Mouse (Mus musculus) Patski (cell line): ENCODE results near the gene Tdrd12. TPM values are rescaled to one million over a fixed set of nuclear protein-coding genes. Genes with fewer than 3 reads are reported as not detected.
"Not testable (repeated sequence)": the region's sequence is repeated elsewhere in the genome, so short reads cannot be mapped to it uniquely, and the experiment has no call there.

Experiments used
- ATAC-seq: fragments of 100-300 bp; one replicate; pipeline ENCODE4 v1.8.0; 2021
- CTCF ChIA-PET: fragments of 350-600 bp; sonication (Branson Sonifier 250); formaldehyde crosslinking; loops from one replicate; lab custom pipeline; 2022; ENCODE audit warnings: inconsistent platforms; lab: Charles Lee
- POLR2A ChIA-PET: fragments of 350-600 bp; sonication (Branson Sonifier 250); formaldehyde crosslinking; loops from one replicate; lab custom pipeline; 2022; ENCODE audit warnings: antibody characterized with exemption, inconsistent platforms; lab: Charles Lee
- DNase-seq: peaks from one replicate; pipeline ENCODE4 v3.0.0-alpha.2; 2011; ENCODE audit warnings: low read depth, low spot score
- H3K27me3 ChIP-seq: fragments of 371-371 bp; one replicate; pipeline ENCODE4 v1.5.1; 2021
- CTCF ChIP-seq: fragments of 100-300 bp; IDR thresholded peaks from one replicate; pipeline ENCODE4 v1.5.1; 2021
- in situ Hi-C: fragments of 300-500 bp; cut with MboI; formaldehyde crosslinking; loops from 3 replicates; pipeline ENCODE4 v1.11.1; 2018; ENCODE audit warnings: low pct_unique_long_range_greater_than_20kb, mixed read lengths
- polyA plus RNA-seq: library from polyadenylated mRNA; unstranded; gene quantifications from one replicate; pipeline ENCODE4 v1.2.3, GENCODE M21; 2021

Tdrd12 gene
- polyA plus RNA-seq, 1 experiment from 2014 or later: 0.05 TPM

GRCm38 (mm10) chr7:35556905-35557304, 19.4 kb upstream of the Tdrd12 start:
- POLR2A ChIA-PET: no interaction called here
- ATAC-seq (no peak), DNase-seq (no peak)
- TF ChIP-seq CTCF: no peak
- peaks cover 4% of the 10 kb centered on the region for H3K27me3 ChIP-seq
- CTCF ChIA-PET: interaction anchor here (0.7 to 2.3 kb wide), 2 partner anchors 11 to 80 kb away, joined by 3 to 8 read pairs; no protein-coding TSS in a partner anchor
- in situ Hi-C loops: loop anchor here (10.0 kb wide), 2 partner anchors 78 to 242 kb away; partner anchors contain the start of gene Gpatch1

- no peak for TF ChIP-seq CTCF
- peaks cover 4% of the 10 kb centered on the region for H3K27me3 ChIP-seq
- ChIA-PET POLR2A (no interaction called here), CTCF (interaction anchor here (2.3 kb wide), 1 partner anchor 10 kb away, joined by 8 read pairs; no protein-coding TSS in a partner anchor)
- ATAC-seq (no peak), DNase-seq (no peak)
- in situ Hi-C loops: loop anchor here (10.0 kb wide), 2 partner anchors 79 to 241 kb away; partner anchors contain the start of gene Gpatch1
Measured at GRCm38 (mm10) chr7:35556205-35556603, 18.7 kb upstream of the Tdrd12 start, which contains the start of gene Nudt19. TSS of gene Nudt19 (minus strand) at chr7:35556304.

- H3K27me3 ChIP-seq: peaks cover 4% of the 10 kb centered on the region
- TF ChIP-seq CTCF: no peak
- ATAC-seq: peak; percentile 86
- DNase-seq: peak; percentile 48
- ChIA-PET POLR2A (interaction anchor here (0.6 kb wide), 1 partner anchor 82 kb away, joined by 3 read pairs; no protein-coding TSS in a partner anchor), CTCF (interaction anchor here (1.5 kb wide), 1 partner anchor 9 kb away, joined by 3 read pairs; no protein-coding TSS in a partner anchor)
- in situ Hi-C loops: loop anchor here (10.0 kb wide), 2 partner anchors 79 to 241 kb away; partner anchors contain the start of gene Gpatch1
Measured at GRCm38 (mm10) chr7:35555224-35556204, 18.0 kb upstream of the Tdrd12 start.

DNA sequence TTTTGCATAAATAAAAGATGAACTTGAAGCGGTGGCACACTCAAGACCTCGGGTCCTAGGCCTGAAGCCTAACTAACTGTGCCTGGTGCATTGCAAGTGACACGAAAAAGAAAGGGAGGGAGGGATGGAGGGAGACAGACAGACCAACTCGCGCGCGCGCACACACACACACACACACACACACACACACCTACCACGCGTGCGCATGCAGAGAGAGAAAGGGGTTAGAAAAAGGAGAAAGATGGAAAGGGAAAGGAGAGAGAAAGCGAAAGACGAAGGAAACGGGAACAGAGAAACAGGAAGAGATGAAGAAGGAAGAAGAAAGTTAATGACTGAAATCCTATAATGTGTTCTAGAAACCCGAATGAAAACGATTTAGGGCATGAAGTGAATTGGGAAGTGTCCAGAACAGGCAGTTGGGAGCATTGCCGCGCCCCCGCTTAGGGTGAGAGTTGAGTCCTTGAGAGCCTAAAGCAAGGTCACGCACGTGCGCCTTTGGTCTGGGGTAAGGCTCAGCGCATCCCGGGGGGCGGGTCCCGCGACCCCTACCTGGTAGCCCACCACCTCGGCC, 17.1 kb upstream of the Tdrd12 start:
- H3K27me3 ChIP-seq: no peaks in the 10 kb centered on the region
- POLR2A ChIA-PET: no interaction called here
- no peak for TF ChIP-seq CTCF
- DNase-seq (no peak), ATAC-seq (peak; percentile 6)
- CTCF ChIA-PET: interaction anchor here (1.5 kb wide), 1 partner anchor 9 kb away, joined by 3 read pairs; no protein-coding TSS in a partner anchor
- in situ Hi-C loops: loop anchor here (10.0 kb wide), 2 partner anchors 80 to 240 kb away; partner anchors contain the start of gene Gpatch1

DNA sequence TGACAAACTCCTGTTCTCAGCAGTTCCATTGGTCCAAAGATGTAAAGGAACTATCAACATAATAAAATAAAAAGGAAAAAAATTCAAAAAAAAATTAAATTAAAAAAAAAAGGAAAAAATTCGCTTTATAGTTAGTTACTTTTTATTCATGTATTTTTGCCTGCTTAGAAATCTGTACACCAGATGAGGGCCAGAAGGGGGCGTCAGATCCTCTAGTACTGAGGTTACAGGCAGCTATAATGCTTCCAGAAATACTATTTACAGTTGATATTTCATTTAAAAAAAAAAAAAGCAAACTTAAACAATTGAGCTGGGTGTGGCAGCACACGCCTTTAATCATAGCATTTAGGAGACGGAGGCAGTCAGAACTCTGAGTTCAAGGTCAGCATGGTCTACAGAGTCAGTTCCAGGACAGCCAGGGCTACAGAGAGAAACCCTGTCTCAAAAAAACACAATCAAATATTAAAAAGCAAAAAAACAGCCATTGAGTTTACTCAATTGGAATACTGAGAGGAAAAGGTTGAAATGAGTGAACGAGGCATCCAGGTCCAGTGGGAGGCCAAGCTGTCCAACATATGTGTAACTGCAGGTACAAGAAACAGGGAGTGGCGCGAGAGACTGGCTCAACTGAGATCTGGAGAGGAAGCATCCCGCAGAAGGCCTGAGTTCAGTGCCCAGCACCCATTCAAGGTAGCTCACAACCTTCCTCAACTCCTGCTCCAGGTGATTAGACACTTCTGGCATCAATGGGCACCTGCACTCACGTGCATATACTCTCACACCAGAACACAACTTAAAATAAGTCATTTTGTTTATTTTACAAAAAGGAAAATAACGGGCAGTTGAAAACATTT, 16.4 kb upstream of the Tdrd12 start:
- DNase-seq: no peak
- POLR2A ChIA-PET: no interaction called here
- in situ Hi-C loops: loop anchor here (10.0 kb wide), 2 partner anchors 81 to 239 kb away; partner anchors contain the start of gene Gpatch1
- no peak for ATAC-seq
- CTCF ChIA-PET: interaction anchor here (1.5 to 1.9 kb wide), 2 partner anchors 8 to 30 kb away, joined by 3 to 11 read pairs; partner anchors contain the start of gene Rgs9bp
- TF ChIP-seq CTCF: no peak
- no peaks in the 10 kb centered on the region for H3K27me3 ChIP-seq

- DNase-seq (no peak), ATAC-seq (peak; percentile 92)
- no peaks in the 10 kb centered on the region for H3K27me3 ChIP-seq
- POLR2A ChIA-PET: interaction anchor here (0.6 kb wide), 1 partner anchor 75 kb away, joined by 3 read pairs; no protein-coding TSS in a partner anchor
- in situ Hi-C loops: no loop called here
- TF ChIP-seq CTCF: peak; percentile 86
- CTCF ChIA-PET: interaction anchor here (0.6 to 1.4 kb wide), 11 partner anchors 9 to 150 kb away, joined by 3 to 9 read pairs (median 3); partner anchors contain the start of genes Cep89 and Faap24
Measured at GRCm38 (mm10) chr7:35545881-35546280, 8.3 kb upstream of the Tdrd12 start.

DNA sequence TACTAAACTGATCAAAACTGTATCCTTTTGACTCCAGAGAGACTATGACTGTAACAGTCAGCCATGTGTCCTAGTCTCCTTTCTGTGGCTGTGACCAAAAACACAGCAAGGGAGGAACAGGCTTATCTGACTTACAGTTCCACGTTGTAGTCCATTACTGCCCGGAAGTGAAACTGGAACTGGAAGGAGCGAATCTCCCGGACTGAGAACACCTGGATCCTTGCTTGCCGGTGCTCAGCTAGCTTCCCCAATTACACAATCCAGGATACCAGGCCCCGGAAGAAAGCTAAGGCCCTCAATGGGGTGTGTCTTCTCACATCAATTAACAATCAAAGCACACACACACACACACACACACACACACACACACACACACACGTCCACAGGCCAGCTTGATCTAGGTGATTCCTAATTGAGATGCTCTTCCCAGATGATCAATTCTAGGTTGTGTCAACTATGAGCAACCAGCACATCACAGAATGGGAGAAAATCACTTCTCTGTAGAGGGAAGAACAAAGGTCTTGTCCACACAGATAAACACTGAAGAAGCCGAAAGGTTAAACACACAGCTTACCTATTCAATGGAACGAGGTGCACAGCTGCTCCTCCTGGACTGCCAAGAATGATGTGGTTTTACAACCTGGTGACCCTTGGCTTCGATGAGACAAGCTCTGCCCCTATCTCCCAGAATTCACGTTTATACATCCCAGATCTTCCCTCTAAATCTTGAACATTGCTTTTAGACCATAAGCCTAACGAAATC, 1.6 kb downstream of the Tdrd12 start:
- POLR2A ChIA-PET: no interaction called here
- ATAC-seq (no peak), DNase-seq (no peak)
- CTCF ChIA-PET: interaction anchor here (0.8 to 3.1 kb wide), 2 partner anchors 10 to 15 kb away, joined by 3 to 9 read pairs; no protein-coding TSS in a partner anchor
- in situ Hi-C loops: no loop called here
- H3K27me3 ChIP-seq: no peaks in the 10 kb centered on the region
- TF ChIP-seq CTCF: no peak

- POLR2A ChIA-PET, CTCF ChIA-PET, DNase-seq, in situ Hi-C loops, ATAC-seq, H3K27me3 ChIP-seq: not testable (repeated sequence)
Measured at GRCm38 (mm10) chr7:35530544-35530943, 7.0 kb downstream of the Tdrd12 start.

DNA sequence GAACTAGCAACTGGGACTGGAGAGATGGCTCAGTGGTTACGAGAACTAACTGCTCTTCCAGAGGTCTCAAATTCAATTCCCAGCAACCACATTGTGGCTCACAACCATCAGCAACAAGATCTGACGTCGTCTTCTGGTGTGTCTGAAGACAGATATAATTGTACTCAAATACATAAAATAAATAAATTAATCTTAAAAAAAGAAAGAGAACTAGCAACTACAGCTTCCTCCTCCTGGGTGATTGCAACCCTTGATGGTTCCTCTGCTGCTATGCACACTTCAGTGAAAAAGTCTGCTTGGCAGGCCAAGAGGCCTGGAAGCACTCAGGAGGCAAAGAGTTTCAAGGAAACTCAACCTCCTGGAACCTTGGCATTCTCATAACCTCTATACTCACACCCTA, 7.5 kb downstream of the Tdrd12 start:
- ChIA-PET POLR2A (no interaction called here), CTCF (no interaction called here)
- DNase-seq (no peak), ATAC-seq (no peak)
- TF ChIP-seq CTCF: no peak
- peaks cover under 1% of the 10 kb centered on the region for H3K27me3 ChIP-seq
- in situ Hi-C loops: no loop called here
